Mouse (Mus musculus): Measurements from ENCODE around the gene Ssbp3.

DNA sequence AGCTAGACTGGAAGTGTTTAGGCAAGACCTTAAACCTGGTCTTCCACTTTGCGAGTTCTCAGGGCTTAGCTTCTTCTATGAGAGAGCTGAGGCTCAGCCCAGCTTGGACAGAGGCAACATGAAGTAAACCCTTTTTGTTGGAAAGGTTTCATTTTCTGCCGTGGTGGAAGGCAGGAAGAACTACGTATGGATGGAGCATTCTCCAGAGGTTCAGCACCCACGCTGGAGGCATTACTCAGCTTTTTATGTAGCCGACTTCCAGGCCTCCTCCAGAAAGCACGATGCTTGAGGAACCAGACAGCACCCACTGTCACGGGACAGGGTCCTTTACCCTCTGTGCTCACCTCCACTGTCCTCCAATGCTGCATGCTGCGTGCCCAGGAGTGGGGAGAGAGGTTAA lies 48.6 kb upstream of the Ssbp3 start:
- TF ChIP-seq CHD2 (IDR thresholded peaks at IDR 0.05; ENCODE audit: low read depth, low read length) (no peak), MAFK (IDR thresholded peaks at IDR 0.05; ENCODE audit: insufficient read depth, low read depth, low read length) (no peak), ZNF384 (IDR thresholded peaks at IDR 0.05; ENCODE audit: low read depth, low read length) (no peak), ZC3H11A (IDR thresholded peaks at IDR 0.05; ENCODE audit: borderline replicate concordance, low read depth, low read length) (no peak), HCFC1 (IDR thresholded peaks at IDR 0.05; ENCODE audit: borderline replicate concordance, insufficient read depth, low read length) (no peak)

All from ES-E14 (cell line).